Mouse (Mus musculus) testis, adult 2 months (tissue): ENCODE results near the gene Ksr2.

Source experiments
- CTCF ChIP-seq: fragments of 200-500 bp; IDR thresholded peaks from 2 replicates; pipeline ENCODE4 v1.5.1; 2012; ENCODE audit warnings: low read depth, mild to moderate bottlenecking, inconsistent platforms, low read length, moderate library complexity; ENCODE audit not compliant: control insufficient read depth, insufficient read depth, insufficient replicate concordance
- POLR2A ChIP-seq: fragments of 200-500 bp; IDR thresholded peaks from 2 replicates; pipeline ENCODE4 v1.6.1; 2012; ENCODE audit warnings: low read depth, mild to moderate bottlenecking, inconsistent platforms, low read length, moderate library complexity; ENCODE audit not compliant: control insufficient read depth

DNA sequence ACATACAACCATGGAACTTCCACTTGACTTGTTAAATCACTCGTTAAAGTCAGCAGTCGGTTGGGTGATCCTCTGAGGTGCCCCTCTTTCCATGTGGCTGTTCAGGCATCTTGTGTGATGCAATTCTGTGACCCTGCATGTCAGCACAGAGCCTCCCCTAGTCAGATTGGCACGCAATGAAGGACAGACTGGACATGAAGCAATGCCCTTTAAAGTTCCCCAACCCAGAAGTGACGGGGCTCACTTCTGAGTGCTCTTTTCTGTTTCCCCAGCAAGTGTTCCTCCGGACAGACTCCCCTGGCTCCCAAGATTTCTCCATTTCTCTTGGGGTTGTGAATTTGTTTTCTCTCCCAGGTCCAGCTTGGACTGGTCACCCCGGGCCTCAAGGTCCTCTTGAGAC is 317.5 kb downstream of the Ksr2 start:
- TF ChIP-seq CTCF (no peak), POLR2A (no peak)
